Mouse (Mus musculus) megakaryocyte progenitor cell, adult 5-6 weeks (primary cell): Measurements from ENCODE around the gene Itpkb. TPM values are rescaled to one million over a fixed set of nuclear protein-coding genes. Genes with fewer than 3 reads are reported as not detected.
A peak's percentile ranks its signal among the peaks of the same experiment; 100 is the strongest.

Experiments
- ATAC-seq: replicated peaks from 2 replicates; pipeline ENCODE4 v1.8.0; 2016; ENCODE audit warnings: mild to moderate bottlenecking, moderate TSS enrichment, inconsistent platforms; ENCODE audit not compliant: poor library complexity
- total RNA-seq, 2 experiments: library from RNA; stranded (forward) in 1 of 2; stranded (reverse) in 1 of 2; fragments of 157-497, 149-512 nt in 1 of 2; fragments of 200-1000 nt in 1 of 2; gene quantifications; 2 replicates each; pipeline versions ENCODE4 v1.2.3 to v1.2.4; 2015 to 2017

Gene Itpkb
- total RNA-seq, 2 experiments from 2014 or later, result 9.6 to 12.3 TPM

- ATAC-seq, result no peak
Observed at GRCm38 (mm10) chr1:180409771-180410170, 79.5 kb downstream of the Itpkb start.

- ATAC-seq, result no peak
Observed at GRCm38 (mm10) chr1:180410306-180410705, 80.0 kb downstream of the Itpkb start.

DNA sequence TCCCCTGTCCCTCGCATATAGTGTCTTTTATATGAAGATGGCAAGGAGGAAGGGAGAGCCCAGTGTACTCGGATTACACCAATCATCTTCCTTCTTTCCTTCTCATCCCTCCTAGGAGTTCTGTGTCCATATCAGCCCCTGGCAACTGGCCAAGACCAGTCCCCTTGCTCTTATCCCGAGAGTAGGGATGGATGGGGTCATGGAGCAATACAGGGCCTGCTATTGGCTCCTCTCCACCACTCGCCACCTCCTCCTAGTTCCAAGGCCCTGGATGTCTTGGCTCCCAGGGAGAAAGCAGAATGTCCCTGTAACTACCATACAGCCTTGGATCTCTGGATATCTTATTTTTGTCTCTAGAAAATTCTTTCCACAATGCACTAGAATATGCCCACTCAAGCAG, 84.8 kb downstream of the Itpkb start:
- ATAC-seq, result no peak

DNA sequence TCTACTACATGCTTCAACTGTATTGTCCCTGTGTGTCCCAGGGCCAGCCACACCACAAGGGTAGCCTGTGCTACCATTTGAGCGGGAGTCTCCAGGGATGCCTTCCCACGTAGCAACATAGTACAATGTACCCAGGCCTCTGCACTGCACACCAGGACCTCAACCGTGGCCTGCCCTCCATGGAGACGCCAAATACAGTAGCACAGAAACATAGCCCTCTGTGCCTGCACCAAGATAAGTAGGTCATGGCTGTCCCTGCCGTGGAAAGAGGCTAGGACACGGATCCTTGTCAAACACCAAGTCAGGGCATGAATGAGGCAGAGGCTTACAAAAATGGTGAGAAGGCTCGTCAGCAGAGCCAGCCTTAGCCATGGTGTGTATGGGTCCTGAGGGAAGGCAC, 85.6 kb downstream of the Itpkb start:
- no peak for ATAC-seq

- ATAC-seq, result peak; percentile 68
Observed at GRCm38 (mm10) chr1:180417118-180417517, 86.8 kb downstream of the Itpkb start.

DNA sequence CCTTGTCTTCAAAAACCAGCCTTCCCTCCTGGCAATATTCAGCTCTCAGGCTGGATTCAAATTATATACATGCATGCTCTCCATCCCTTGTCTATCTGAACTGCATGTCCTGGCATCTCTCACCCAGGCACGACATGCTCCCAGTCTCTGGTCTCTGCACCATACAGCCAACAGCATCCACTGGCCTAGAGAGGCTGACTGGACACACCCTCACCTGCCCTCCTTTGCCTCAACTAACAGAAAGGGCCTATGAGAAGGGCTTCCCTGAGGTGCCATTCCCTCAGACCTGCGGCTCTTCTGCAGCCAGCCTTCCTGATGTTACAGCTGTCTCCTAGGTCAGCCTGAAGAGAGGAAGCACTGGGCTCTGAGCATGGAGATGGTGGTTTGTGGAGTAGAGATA, 88.8 kb downstream of the Itpkb start:
- no peak for ATAC-seq

GRCm38 (mm10) chr1:180420496-180421164, 90.3 kb downstream of the Itpkb start:
- no peak for ATAC-seq

- ATAC-seq, result no peak
Observed at GRCm38 (mm10) chr1:180421165-180421909, 91.1 kb downstream of the Itpkb start.

DNA sequence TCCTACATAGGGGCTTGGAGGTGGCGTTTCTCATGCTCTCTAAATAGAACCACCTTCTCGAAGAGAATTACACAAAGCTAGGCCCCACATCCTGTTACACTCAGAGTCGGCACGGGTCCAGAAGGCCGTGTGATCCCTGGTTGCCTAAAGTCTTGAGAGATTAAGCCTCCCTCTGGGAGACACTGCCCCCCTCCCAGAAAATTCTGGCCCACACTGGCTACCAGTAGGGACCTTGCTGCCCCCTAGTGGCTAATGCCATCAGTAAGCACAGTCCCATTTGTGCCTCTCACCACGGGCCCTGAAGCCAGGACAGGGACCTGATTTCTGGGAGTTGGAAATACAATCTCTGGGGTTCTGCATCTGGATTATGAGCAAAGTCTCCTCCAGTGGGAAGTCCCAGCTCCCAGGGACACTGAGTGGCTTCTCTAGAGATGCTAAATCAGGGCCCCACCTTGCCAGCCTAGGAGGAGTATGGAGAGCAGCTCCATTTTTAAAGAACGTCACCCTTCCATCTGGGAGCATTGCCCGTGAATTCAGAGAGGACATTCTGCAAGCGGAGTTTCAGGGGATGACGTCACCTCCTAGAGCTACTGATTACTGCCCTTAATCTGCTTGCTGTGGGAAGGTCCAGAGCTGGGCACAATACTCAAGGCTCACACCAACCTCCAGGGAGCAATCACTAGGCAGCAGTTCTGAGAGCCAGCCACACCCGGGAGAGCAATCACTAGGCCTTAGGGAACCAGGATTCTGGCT, 92.0 kb downstream of the Itpkb start:
- peak; percentile 74 for ATAC-seq

DNA sequence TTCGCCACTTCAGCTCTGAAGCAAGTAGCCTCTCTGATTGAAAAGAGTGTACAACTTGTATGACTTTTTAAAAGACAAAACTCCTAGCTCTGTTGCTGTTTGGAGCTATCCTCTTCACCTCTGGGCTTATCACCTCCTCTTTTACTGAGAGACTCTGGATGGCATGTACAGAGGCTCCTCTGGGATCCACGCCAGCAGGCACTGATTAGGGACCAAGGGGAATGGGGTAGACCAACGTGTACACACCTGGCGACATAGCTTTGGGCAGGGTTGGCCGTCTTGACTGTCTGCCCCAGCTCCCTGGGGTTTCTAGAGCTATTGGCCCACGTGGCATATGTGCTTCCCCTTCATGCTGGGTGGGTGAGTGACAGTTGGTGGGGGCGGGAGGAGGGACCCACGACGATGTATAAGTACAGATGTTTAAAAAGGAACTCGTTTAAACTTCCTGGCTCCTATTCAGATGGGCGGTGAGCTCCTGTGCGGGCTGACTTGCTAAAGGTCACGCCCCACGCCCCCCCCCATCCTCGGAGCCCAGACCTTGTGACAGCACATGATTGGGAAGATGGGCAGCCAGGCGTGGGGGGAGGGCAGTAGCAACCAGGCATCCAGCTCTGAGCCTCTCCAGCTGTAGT, 92.8 kb downstream of the Itpkb start:
- peak; percentile 54 for ATAC-seq

- ATAC-seq, result no peak
Observed at GRCm38 (mm10) chr1:180423931-180424330, 93.6 kb downstream of the Itpkb start.

DNA sequence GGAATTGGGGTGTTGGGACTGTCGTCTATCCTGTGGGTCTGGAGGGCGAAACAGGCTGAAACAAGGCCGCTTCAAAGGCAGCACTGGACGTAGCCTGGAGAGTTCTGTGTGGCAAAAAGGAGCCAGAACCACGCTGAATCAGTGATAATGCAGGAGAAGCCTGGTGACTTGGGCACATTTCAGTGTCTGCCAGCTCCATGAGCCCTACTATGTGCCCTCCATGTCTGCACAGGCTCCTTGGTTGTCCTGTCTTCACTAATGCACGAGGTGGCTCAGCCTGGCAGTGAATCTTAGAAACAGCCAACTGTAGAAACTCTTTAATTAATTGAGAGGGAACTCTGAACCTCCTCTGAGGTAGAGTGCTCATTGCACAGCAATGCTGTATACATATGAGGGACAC, 96.1 kb downstream of the Itpkb start:
- ATAC-seq, result no peak

- no peak for ATAC-seq
Observed at GRCm38 (mm10) chr1:180427685-180428084, 97.4 kb downstream of the Itpkb start.

- peak; percentile 49 for ATAC-seq
Observed at GRCm38 (mm10) chr1:180428101-180428712, 97.9 kb downstream of the Itpkb start.

GRCm38 (mm10) chr1:180428871-180429270, 98.6 kb downstream of the Itpkb start:
- ATAC-seq, result no peak

- ATAC-seq, result no peak; the same call in 1 of the 2 replicates
Observed at GRCm38 (mm10) chr1:180429819-180430218, 99.5 kb downstream of the Itpkb start.

GRCm38 (mm10) chr1:180431833-180432232, 101.5 kb downstream of the Itpkb start:
- ATAC-seq, result peak; percentile 82

- ATAC-seq, result no peak
Observed at GRCm38 (mm10) chr1:180433098-180433538, 102.8 kb downstream of the Itpkb start.

GRCm38 (mm10) chr1:180433796-180434566, 103.7 kb downstream of the Itpkb start:
- peak; percentile 66 for ATAC-seq

GRCm38 (mm10) chr1:180434925-180435324, 104.6 kb downstream of the Itpkb start:
- ATAC-seq, result no peak
